Mouse (Mus musculus) kidney, embryonic 14.5 days (tissue): ENCODE data around the gene Coq6. TPM values are rescaled to one million over a fixed set of nuclear protein-coding genes. Genes with fewer than 3 reads are reported as not detected.

Source experiments
- ATAC-seq: fragments of 200-750 bp; cut with Nextera tagmentation; 2 replicates; pipeline ENCODE4 v1.8.0; 2017; ENCODE audit warnings: moderate number of reproducible peaks, mild to moderate bottlenecking, moderate TSS enrichment, moderate library complexity; ENCODE audit not compliant: low FRiP score, low TSS enrichment
- H3K27ac ChIP-seq: fragments of 300-500 bp; sonication (generic); 2 replicates; pipeline ENCODE4 v1.5.1; 2014; ENCODE audit warnings: low read depth, mild to moderate bottlenecking, low read length, moderate library complexity, mixed read lengths
- H3K27me3 ChIP-seq: fragments of 300-500 bp; sonication (generic); 2 replicates; pipeline ENCODE4 v1.6.1; 2014; ENCODE audit warnings: mild to moderate bottlenecking, low read length; ENCODE audit not compliant: control insufficient read depth, insufficient read depth
- H3K36me3 ChIP-seq: fragments of 300-500 bp; sonication (generic); 2 replicates; pipeline ENCODE4 v1.6.1; 2014; ENCODE audit warnings: low read length, mixed read lengths; ENCODE audit not compliant: control insufficient read depth, insufficient read depth
- H3K4me1 ChIP-seq: fragments of 300-500 bp; sonication (generic); 2 replicates; pipeline ENCODE4 v1.6.1; 2014; ENCODE audit warnings: low read length, mixed read lengths; ENCODE audit not compliant: control insufficient read depth, insufficient read depth
- H3K4me2 ChIP-seq: fragments of 300-500 bp; sonication (generic); replicated peaks from 2 replicates; pipeline ENCODE4 v1.6.1; 2014; ENCODE audit warnings: low read depth, mild to moderate bottlenecking, low read length
- H3K4me3 ChIP-seq: fragments of 300-500 bp; sonication (generic); 2 replicates; pipeline ENCODE4 v1.5.1; 2014; ENCODE audit warnings: mild to moderate bottlenecking, low read length
- H3K9ac ChIP-seq: fragments of 300-500 bp; sonication (generic); 2 replicates; pipeline ENCODE4 v1.6.1; 2014; ENCODE audit warnings: low read depth, mild to moderate bottlenecking, low read length, moderate library complexity
- H3K9me3 ChIP-seq: fragments of 300-500 bp; sonication (generic); 2 replicates; pipeline ENCODE4 v1.6.1; 2016; ENCODE audit warnings: low read length; ENCODE audit not compliant: control insufficient read depth
- WGBS: fragments of 180-500 bp; shearing (Covaris S2); extraction: QIAGEN DNeasy Blood & Tissue Kit; methylation state at CpG from one replicate; pipeline ENCODE4 v1.1.7; 2014; 5-methylcytosine and 5-hydroxymethylcytosine counted together
- polyA plus RNA-seq: library from polyadenylated mRNA; unstranded; fragments of >200 nt; fragmentation: Nextera tagmentation; extraction: Ambion mirVana; gene quantifications from 2 replicates; pipeline ENCODE4 v1.2.1, GENCODE M21; 2014

The Coq6 gene
- polyA plus RNA-seq, 1 experiment from 2014 or later = 51.4 TPM

DNA sequence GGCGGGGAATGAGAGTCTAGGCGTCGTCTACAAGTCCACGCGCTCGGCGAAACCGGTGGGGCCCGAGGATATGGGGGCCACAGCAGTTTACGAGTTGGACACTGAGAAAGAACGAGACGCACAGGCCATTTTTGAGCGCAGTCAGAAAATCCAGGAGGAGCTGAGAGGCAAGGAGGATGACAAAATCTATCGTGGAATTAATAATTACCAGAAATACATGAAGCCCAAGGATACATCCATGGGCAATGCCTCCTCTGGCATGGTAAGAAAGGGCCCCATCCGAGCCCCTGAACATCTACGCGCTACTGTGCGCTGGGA lies 56.1 kb downstream of the Coq6 start:
- no peak for ATAC-seq
- H3K9me3 ChIP-seq = 0 out of 2 replicates have a peak, but pooled peaks cover 4% of the 10 kb centered on the region
- peak overlapping the region; percentile 49 for H3K4me3 ChIP-seq
- H3K36me3 ChIP-seq = no peaks in the 10 kb centered on the region
- WGBS = 36% methylated on average over 18 of the region's 18 CpGs
- H3K27ac ChIP-seq = no peak overlapping the region
- H3K27me3 ChIP-seq = no peaks in the 10 kb centered on the region
- H3K4me1 ChIP-seq = peaks cover 4% of the 10 kb centered on the region; the same call in 1 of the 2 replicates
- peak overlapping the region; percentile 58 for H3K9ac ChIP-seq
- peak overlapping the region; percentile 55 for H3K4me2 ChIP-seq

Other genes starting within 250 kb of the Coq6 start
- 5.1 and 5.5 TPM in 2 replicates for gene Dnal1, start 247.3 kb upstream of the Coq6 start, polyA plus RNA-seq
- gene Pnma1, start 213.2 kb upstream of the Coq6 start, polyA plus RNA-seq = 0.24 and 0.51 TPM in 2 replicates
- gene Elmsan1, start 142.8 kb upstream of the Coq6 start, polyA plus RNA-seq = 5.8 and 9.3 TPM in 2 replicates
- 12.8 and 21.1 TPM in 2 replicates for gene Ptgr2, start 76.4 kb upstream of the Coq6 start, polyA plus RNA-seq
- gene Zfp410, start 44.8 kb upstream of the Coq6 start, polyA plus RNA-seq = 65.6 and 88.7 TPM in 2 replicates
- gene Fam161b, start 176 bp downstream of the Coq6 start, polyA plus RNA-seq = 2.9 and 3.7 TPM in 2 replicates
- gene Entpd5, start 47.4 kb downstream of the Coq6 start, polyA plus RNA-seq = 8.3 and 19.6 TPM in 2 replicates
- gene Bbof1, start 47.4 kb downstream of the Coq6 start, polyA plus RNA-seq = 1.1 and 1.9 TPM in 2 replicates
- gene Rnf113a2, start 55.5 kb downstream of the Coq6 start, polyA plus RNA-seq = 22.1 and 27.2 TPM in 2 replicates
- 25.0 and 50.2 TPM in 2 replicates for gene Aldh6a1, start 89.3 kb downstream of the Coq6 start, polyA plus RNA-seq
- gene Lin52, start 89.8 kb downstream of the Coq6 start, polyA plus RNA-seq = 21.0 and 23.2 TPM in 2 replicates
- gene Vsx2, start 208.1 kb downstream of the Coq6 start, polyA plus RNA-seq = 0.06 TPM in 1 of 2 replicates, not detected in the other